Mouse (Mus musculus) neural tube, embryonic 13.5 days (tissue): ENCODE measurements around the gene Prom2. TPM values are rescaled to one million over a fixed set of nuclear protein-coding genes. Genes with fewer than 3 reads are reported as not detected.

Experiments
- ATAC-seq: fragments of 200-750 bp; cut with Nextera tagmentation; 2 replicates; pipeline ENCODE4 v1.8.0; 2017; ENCODE audit warnings: low read depth, mild to moderate bottlenecking, moderate TSS enrichment, moderate library complexity
- H3K27ac ChIP-seq: fragments of 300-500 bp; sonication (generic); replicated peaks from 2 replicates; pipeline ENCODE4 v1.5.1; 2015; ENCODE audit warnings: moderate library complexity, mild to moderate bottlenecking, inconsistent platforms
- H3K27me3 ChIP-seq: fragments of 300-500 bp; sonication (generic); 2 replicates; pipeline ENCODE4 v1.6.1; 2015; ENCODE audit warnings: mild to moderate bottlenecking, inconsistent platforms
- H3K36me3 ChIP-seq: fragments of 300-500 bp; sonication (generic); 2 replicates; pipeline ENCODE4 v1.6.1; 2015; ENCODE audit warnings: mild to moderate bottlenecking, inconsistent platforms
- H3K4me1 ChIP-seq: fragments of 300-500 bp; sonication (generic); replicated peaks from 2 replicates; pipeline ENCODE4 v1.6.1; 2015; ENCODE audit warnings: inconsistent platforms
- H3K4me2 ChIP-seq: fragments of 300-500 bp; sonication (generic); 2 replicates; pipeline ENCODE4 v1.6.1; 2015; ENCODE audit warnings: inconsistent platforms, mild to moderate bottlenecking, moderate library complexity
- H3K4me3 ChIP-seq: fragments of 300-500 bp; sonication (generic); 2 replicates; pipeline ENCODE4 v1.5.1; 2015; ENCODE audit warnings: mild to moderate bottlenecking, inconsistent platforms
- H3K9ac ChIP-seq: fragments of 300-500 bp; sonication (generic); 2 replicates; pipeline ENCODE4 v1.6.1; 2015; ENCODE audit warnings: moderate library complexity, mild to moderate bottlenecking, inconsistent platforms
- H3K9me3 ChIP-seq: fragments of 300-500 bp; sonication (generic); 2 replicates; pipeline ENCODE4 v1.6.1; 2016; ENCODE audit warnings: inconsistent platforms
- WGBS: fragments of 180-500 bp; shearing (Covaris S2); methylation state at CpG from one replicate; pipeline ENCODE4 v1.1.7; 2015; 5-methylcytosine and 5-hydroxymethylcytosine counted together
- polyA plus RNA-seq: library from polyadenylated mRNA; unstranded; fragments of >200 nt; fragmentation: Nextera tagmentation; extraction: Ambion mirVana; gene quantifications from 2 replicates; pipeline ENCODE4 v1.2.1, GENCODE M21; 2015

The Prom2 gene
- polyA plus RNA-seq, 1 experiment from 2014 or later, result not detected

DNA sequence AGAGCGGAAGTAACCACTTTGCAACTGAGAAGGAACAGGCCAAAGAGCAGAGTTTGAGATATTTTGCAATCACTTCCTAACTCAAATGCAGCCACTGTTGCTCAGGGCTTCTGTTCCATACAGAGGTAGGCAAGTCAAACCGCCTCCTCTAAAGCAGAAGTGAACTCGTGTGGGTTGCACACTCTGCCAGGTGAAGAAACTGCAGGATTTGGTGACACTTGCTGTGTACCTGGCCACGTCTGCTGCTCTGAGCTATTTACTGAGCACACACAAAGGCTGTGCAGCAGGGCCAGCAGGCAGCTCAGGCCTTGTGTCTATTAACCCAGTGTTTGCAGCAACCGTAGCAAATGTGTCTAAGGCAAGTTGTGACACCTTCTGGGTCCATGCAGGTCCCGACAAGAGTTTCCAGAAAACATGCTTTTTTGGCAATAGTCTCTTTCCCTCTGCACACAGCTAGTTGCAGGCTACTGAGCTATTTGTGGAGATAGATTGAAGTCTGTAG lies 35.1 kb downstream of the Prom2 start:
- no peak overlapping the region for H3K4me3 ChIP-seq
- no peaks in the 10 kb centered on the region for H3K27me3 ChIP-seq
- ATAC-seq, result no peak
- 88% methylated on average over 6 of the region's 6 CpGs for WGBS
- peaks cover 19% of the 10 kb centered on the region for H3K4me1 ChIP-seq
- no peak overlapping the region for H3K27ac ChIP-seq
- no peaks in the 10 kb centered on the region for H3K36me3 ChIP-seq
- no peak overlapping the region for H3K9ac ChIP-seq
- H3K9me3 ChIP-seq, result no peaks in the 10 kb centered on the region
- H3K4me2 ChIP-seq, result no peak overlapping the region

DNA sequence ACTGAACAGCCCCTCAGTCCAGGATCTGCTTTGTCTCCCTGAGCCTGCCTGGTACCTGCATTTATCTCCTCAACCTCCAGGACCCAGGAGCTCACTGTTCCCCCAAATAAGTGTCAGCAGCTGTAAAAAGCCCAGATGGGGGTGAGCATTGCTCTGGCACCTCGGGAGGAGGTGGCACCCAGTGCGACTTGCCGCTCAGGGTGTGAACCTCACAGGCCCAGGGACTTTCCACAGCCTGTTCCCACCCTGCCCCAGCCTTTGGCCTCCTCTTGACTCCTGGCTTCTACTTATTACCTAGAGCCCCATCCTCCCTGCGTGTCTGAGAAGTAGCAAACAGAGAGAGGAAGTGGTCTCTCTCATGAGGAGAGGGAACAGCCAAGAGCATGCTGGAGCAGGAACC lies 36.1 kb downstream of the Prom2 start:
- H3K27ac ChIP-seq, result no peak overlapping the region
- H3K9me3 ChIP-seq, result no peaks in the 10 kb centered on the region
- H3K4me2 ChIP-seq, result no peak overlapping the region
- 69% methylated on average over 4 of the region's 4 CpGs for WGBS
- H3K27me3 ChIP-seq, result no peaks in the 10 kb centered on the region
- no peak overlapping the region for H3K9ac ChIP-seq
- H3K4me3 ChIP-seq, result no peak overlapping the region
- no peak for ATAC-seq
- peaks cover 15% of the 10 kb centered on the region for H3K4me1 ChIP-seq
- H3K36me3 ChIP-seq, result no peaks in the 10 kb centered on the region

DNA sequence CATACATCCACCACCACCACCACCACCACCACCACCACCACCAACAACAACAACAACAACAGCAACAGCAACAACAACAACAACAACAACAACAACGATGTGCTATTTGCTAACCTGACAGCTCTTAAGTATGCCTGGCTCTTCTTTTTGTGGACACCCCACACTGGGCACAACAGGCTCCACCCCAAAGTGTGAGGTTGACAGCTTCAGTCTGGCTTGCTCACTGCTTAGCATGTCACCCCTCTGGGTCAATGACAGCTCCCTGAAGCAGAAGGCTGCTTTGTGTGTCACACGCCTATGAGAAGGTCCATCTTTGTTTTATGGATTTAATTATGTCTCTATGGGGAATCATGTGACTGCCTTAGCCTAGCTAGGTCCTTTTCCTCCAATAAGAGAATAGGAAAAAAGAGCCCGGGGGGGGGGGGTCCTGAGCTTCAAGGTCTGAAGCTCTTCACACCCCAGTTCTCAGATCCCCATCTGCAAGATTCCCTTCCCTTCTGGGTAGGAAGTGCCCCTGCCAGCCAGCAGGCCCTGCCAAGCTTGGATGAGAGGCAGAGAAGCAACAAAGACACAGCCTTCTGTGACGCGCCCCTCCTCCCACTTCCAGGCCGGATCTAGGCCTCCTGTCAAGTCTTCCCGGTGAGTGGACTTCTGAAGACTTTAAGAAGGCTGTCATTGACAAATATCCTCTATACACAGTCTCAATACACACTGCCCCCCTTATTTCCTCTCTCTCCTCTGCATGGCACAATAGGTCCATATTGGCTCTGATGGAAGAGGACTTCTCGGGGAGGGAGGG lies 37.3 kb downstream of the Prom2 start:
- Histone ChIP-seq H3K4me2 (no peak overlapping the region), H3K27ac (no peak overlapping the region), H3K4me1 (peaks cover 15% of the 10 kb centered on the region), H3K9me3 (no peaks in the 10 kb centered on the region), H3K9ac (no peak overlapping the region), H3K4me3 (no peak overlapping the region), H3K36me3 (no peaks in the 10 kb centered on the region), H3K27me3 (no peaks in the 10 kb centered on the region)
- peak; percentile 32; the same call in 1 of the 2 replicates for ATAC-seq
- WGBS, result 43% methylated on average over 8 of the region's 8 CpGs

DNA sequence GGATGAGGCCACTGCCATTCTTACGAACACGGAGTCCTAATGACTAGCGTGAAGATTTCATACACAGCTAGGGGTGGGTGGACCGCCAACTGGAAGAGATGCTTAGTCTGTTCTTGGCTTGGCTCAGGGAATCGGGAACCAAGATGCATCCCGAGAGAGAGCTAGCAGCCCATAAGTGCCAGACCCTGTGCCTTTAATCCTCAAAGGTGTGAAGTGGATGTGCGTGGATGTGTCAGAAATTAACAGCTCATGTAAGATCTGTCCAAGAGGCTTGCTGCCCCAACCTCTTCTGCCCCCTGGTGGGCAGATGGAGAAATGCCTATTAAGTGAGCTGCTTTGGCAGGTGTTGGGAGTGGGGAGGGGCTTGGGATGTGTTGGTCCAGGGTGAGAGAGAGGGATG lies 40.2 kb downstream of the Prom2 start:
- no peak overlapping the region for H3K4me2 ChIP-seq
- H3K4me1 ChIP-seq, result peaks cover 9% of the 10 kb centered on the region
- H3K36me3 ChIP-seq, result no peaks in the 10 kb centered on the region
- H3K9me3 ChIP-seq, result no peaks in the 10 kb centered on the region
- H3K27me3 ChIP-seq, result no peaks in the 10 kb centered on the region
- H3K27ac ChIP-seq, result no peak overlapping the region
- H3K4me3 ChIP-seq, result no peak overlapping the region
- no peak for ATAC-seq
- 59% methylated on average over 7 of the region's 7 CpGs for WGBS
- H3K9ac ChIP-seq, result no peak overlapping the region

DNA sequence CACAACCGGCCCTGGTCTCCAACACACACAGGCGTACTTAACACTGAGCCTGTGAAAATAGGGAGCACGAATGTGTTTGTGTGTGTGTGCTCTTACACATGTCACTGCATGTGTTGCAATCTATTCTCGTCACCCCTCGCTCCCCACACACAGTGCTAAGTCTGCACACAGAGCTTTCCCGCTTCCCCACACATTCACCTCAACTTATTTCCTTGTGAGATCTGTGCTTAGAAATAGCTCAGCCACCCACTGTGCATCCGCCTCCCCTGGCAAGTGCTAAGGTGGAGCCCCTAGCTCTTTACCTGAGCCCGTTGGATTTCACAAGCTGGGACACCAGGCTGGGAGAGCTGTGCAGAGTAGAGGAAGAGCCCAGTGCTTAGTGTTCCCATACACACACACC lies 42.5 kb downstream of the Prom2 start:
- H3K4me2 ChIP-seq, result no peak overlapping the region
- H3K27ac ChIP-seq, result no peak overlapping the region
- no peaks in the 10 kb centered on the region for H3K27me3 ChIP-seq
- no peaks in the 10 kb centered on the region for H3K36me3 ChIP-seq
- no peak overlapping the region for H3K4me3 ChIP-seq
- H3K4me1 ChIP-seq, result peaks cover 2% of the 10 kb centered on the region
- 78% methylated on average over 8 of the region's 8 CpGs for WGBS
- H3K9ac ChIP-seq, result no peak overlapping the region
- H3K9me3 ChIP-seq, result no peaks in the 10 kb centered on the region
- ATAC-seq, result no peak

DNA sequence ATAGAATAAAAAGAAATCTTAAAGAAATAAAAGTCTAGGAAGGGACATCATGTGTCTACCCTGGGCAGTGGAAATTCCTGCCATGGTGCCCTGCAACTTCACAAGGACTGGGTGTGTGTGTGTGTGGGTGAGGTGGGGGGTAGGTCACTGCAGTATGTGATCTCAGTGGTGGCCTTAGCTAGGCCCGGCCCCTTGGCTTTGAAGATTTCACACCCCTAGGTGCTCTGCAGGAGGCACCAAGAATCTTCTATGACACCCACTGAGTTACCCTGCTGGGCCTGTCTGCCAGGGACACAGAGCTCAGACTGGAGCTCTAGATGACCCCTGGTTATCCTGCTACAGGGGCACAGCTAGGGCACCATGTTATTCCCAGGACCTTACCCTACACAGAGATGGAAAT lies 44.9 kb downstream of the Prom2 start:
- Histone ChIP-seq H3K36me3 (no peaks in the 10 kb centered on the region), H3K4me1 (no peaks in the 10 kb centered on the region), H3K4me3 (no peak overlapping the region), H3K27me3 (0 out of 2 replicates have a peak, but pooled peaks cover 3% of the 10 kb centered on the region), H3K9me3 (no peaks in the 10 kb centered on the region), H3K4me2 (no peak overlapping the region), H3K9ac (no peak overlapping the region), H3K27ac (no peak overlapping the region)
- 53% methylated on average over 1 of the region's 1 CpGs for WGBS
- ATAC-seq, result no peak

DNA sequence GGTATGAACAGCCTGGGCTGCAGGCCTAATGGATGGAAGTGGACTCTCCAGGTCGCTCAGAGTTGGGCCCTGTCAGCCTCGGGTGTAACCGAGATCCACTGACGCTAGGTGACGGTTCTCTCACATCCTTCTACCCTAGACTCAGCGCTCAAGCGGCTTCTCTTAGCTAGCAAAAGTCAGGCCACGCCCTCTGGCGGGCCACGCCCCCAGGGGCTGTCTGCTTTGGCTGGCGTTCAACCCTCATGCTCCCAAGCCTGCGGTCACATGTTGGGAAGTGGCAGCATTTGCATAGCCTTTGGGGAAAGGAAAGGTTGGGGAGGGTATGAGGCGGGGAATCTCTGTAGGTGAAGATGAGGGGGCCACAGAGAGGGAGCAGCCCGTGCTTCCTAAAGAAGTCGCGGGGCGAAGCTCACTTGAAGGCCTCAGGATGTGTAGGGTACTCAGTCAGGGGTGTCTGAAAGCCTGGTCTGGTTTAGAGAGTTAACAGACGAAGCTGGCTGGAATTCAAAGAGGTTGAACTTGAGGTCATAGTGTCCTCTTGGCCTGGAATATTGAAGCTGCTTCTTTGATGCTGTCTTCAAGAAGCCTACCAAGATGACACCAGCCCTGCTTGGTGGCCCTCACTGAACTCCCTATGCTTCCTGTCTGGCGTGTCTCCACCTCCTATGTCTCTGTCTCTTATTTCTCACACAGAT lies 56.6 kb downstream of the Prom2 start:
- no peaks in the 10 kb centered on the region for H3K36me3 ChIP-seq
- H3K27ac ChIP-seq, result no peak overlapping the region
- peak overlapping the region; percentile 48 for H3K4me2 ChIP-seq
- H3K27me3 ChIP-seq, result peaks cover 68% of the 10 kb centered on the region
- peak overlapping the region; percentile 32; the same call in 1 of the 2 replicates for H3K9ac ChIP-seq
- no peaks in the 10 kb centered on the region for H3K9me3 ChIP-seq
- WGBS, result 6% methylated on average over 19 of the region's 19 CpGs
- ATAC-seq, result peak; percentile 73
- H3K4me3 ChIP-seq, result peak overlapping the region; percentile 16
- H3K4me1 ChIP-seq, result peaks cover 36% of the 10 kb centered on the region

DNA sequence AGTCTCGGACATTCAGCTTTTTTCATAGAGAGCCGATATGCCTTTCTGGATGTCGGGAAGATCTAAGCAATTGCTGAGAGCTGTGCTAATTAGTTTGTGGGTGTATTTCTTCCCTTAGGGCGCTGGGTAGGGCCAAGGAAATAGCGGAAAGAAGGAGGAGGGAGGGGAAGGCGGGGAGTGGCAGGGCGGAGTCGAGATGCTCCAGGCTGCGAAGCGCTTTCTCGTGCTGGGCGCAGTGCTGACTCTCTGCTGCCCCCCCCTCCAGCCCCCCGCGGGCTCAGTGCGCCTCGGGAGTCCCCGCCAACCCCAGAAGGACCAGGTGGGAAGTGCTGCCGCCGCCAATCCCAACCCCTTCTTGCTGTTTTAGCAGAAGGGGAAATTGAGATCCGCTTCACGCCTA lies 58.3 kb downstream of the Prom2 start:
- Histone ChIP-seq H3K4me1 (peaks cover 36% of the 10 kb centered on the region), H3K27me3 (peaks cover 81% of the 10 kb centered on the region), H3K9me3 (no peaks in the 10 kb centered on the region), H3K4me3 (peak overlapping the region; percentile 42), H3K9ac (no peak overlapping the region), H3K4me2 (peak overlapping the region; percentile 62), H3K36me3 (no peaks in the 10 kb centered on the region), H3K27ac (no peak overlapping the region)
- under 1% methylated on average over 19 of the region's 21 CpGs for whole genome bisulfite sequencing
- ATAC-seq, result no peak

DNA sequence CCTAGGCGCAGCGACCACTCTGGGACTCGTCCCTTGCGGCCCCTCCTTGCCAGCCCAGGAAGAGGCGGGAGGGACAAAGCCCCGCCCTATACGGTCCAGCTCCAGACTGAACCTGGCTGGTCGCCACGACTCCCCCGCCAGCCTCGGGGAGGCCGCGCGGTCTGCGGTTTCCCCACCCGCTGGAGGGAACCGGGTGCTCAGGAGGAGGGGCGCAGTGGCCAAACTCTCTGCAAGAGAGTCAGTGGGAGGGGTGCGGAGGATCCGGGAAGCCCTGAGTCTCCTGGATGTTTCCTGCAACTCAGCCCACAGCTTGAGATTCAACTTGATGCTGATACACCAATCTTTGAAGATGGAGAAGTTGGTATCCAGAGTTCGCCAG lies 58.7 kb downstream of the Prom2 start:
- ATAC-seq, result peak; percentile 60
- no peaks in the 10 kb centered on the region for H3K36me3 ChIP-seq
- H3K9ac ChIP-seq, result peak overlapping the region; percentile 49
- H3K27me3 ChIP-seq, result peaks cover 81% of the 10 kb centered on the region
- WGBS, result under 1% methylated on average over 21 of the region's 21 CpGs
- H3K4me2 ChIP-seq, result peak overlapping the region; percentile 62
- H3K27ac ChIP-seq, result no peak overlapping the region
- H3K9me3 ChIP-seq, result no peaks in the 10 kb centered on the region
- peaks cover 36% of the 10 kb centered on the region for H3K4me1 ChIP-seq
- peak overlapping the region; percentile 42 for H3K4me3 ChIP-seq

DNA sequence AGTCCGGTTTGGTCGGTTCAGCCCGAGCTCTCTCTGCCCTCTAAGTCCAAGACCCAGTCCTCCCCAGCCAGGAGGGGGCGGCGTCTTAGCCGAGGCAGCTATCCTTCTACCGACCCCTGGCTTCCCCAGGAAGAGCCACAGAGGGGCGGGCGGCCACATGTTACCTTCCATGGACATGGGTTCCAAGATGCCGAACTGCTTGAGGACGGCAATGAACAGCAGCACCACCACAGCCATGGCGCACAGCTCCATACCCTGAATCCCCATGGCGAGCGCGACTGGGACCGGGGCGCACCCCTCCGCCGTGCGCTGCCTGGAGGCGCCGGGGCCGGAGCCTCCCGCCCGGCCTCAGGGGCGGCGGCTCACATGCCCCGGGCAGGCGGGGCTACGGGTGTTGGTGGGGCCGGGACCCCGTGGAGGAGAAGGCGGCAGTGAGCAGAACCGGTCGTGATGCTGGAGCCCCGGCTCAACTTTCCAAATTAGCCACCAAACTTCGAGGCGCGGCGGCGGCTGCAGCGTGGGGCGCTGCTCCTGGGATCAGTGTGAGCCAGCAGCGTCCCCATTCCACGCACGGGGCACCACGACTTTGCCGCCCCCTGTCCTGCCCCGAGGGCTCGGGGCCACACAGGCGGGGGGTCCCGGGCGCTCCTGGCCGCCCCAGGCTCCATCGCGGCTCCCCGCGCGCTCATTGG lies 59.3 kb downstream of the Prom2 start:
- H3K36me3 ChIP-seq, result no peaks in the 10 kb centered on the region
- peak overlapping the region; percentile 62 for H3K4me2 ChIP-seq
- H3K9ac ChIP-seq, result peak overlapping the region; percentile 49
- H3K27me3 ChIP-seq, result peaks cover 81% of the 10 kb centered on the region
- WGBS, result under 1% methylated on average over 51 of the region's 59 CpGs
- ATAC-seq, result no peak
- peaks cover 36% of the 10 kb centered on the region for H3K4me1 ChIP-seq
- no peaks in the 10 kb centered on the region for H3K9me3 ChIP-seq
- no peak overlapping the region for H3K27ac ChIP-seq
- H3K4me3 ChIP-seq, result peak overlapping the region; percentile 42

DNA sequence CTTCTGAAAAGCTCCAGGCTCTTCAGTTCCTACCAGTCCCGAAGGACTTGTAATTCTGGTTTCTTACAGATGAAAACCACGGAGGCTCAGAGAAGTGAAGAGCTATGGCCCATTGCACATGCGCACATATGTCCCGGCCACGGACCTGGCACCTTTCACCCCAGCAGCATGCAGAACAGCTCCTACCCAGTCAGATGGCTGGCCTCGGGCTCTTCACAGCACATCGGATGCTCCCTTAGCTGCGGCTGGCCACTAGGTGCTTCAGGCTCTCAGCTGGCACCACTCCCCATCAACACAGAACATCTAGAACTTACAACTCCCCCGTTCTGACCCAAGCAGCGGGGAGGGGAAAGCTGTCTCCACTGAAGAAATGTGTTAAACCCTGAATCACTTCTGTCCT lies 61.5 kb downstream of the Prom2 start:
- Histone ChIP-seq H3K9me3 (no peaks in the 10 kb centered on the region), H3K4me1 (peaks cover 33% of the 10 kb centered on the region), H3K9ac (no peak overlapping the region), H3K27ac (no peak overlapping the region), H3K36me3 (no peaks in the 10 kb centered on the region), H3K4me3 (no peak overlapping the region), H3K27me3 (peaks cover 65% of the 10 kb centered on the region), H3K4me2 (no peak overlapping the region)
- ATAC-seq, result no peak
- WGBS, result 63% methylated on average over 10 of the region's 10 CpGs

DNA sequence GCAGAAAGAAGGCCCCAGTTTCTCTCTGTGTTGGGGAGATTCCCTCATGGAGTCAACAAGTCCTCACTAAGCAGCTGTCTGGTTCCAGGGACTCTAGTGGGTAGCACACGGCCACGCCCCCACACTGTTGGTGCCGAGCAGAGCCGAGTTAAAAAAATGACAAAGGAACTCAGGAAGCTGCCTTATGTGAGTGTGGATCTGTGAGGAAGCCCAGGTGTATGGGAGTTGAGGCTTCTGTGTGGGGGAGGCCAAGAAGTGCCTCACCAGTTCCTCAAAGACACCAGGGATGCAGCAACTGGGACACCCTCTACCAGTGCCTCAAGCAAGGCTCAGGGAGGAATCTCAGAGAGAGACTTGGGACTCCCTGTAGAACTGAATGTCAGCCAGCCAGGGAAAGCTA lies 62.1 kb downstream of the Prom2 start:
- Histone ChIP-seq H3K36me3 (no peaks in the 10 kb centered on the region), H3K4me1 (peaks cover 28% of the 10 kb centered on the region), H3K9ac (no peak overlapping the region), H3K27ac (no peak overlapping the region), H3K27me3 (peaks cover 59% of the 10 kb centered on the region), H3K4me2 (no peak overlapping the region), H3K9me3 (no peaks in the 10 kb centered on the region), H3K4me3 (no peak overlapping the region)
- no peak for ATAC-seq
- WGBS, result 77% methylated on average over 4 of the region's 4 CpGs
